Mouse (Mus musculus) neural tube, embryonic 12.5 days (tissue): ENCODE data around the gene Hnrnpul1. TPM values are rescaled to one million over a fixed set of nuclear protein-coding genes. Genes with fewer than 3 reads are reported as not detected.

Experiments used
- ATAC-seq: fragments of 200-750 bp; cut with Nextera tagmentation; 2 replicates; pipeline ENCODE4 v1.8.0; 2017; ENCODE audit warnings: low read depth, mild to moderate bottlenecking, moderate TSS enrichment, moderate library complexity; ENCODE audit not compliant: low FRiP score
- H3K27ac ChIP-seq: fragments of 300-500 bp; sonication (generic); 2 replicates; pipeline ENCODE4 v1.5.1; 2016
- H3K27me3 ChIP-seq: fragments of 300-500 bp; sonication (generic); replicated peaks from 2 replicates; pipeline ENCODE4 v1.6.1; 2016; ENCODE audit warnings: mild to moderate bottlenecking
- H3K36me3 ChIP-seq: fragments of 300-500 bp; sonication (generic); 2 replicates; pipeline ENCODE4 v1.6.1; 2016; ENCODE audit warnings: mild to moderate bottlenecking
- H3K4me1 ChIP-seq: fragments of 300-500 bp; sonication (generic); 2 replicates; pipeline ENCODE4 v1.6.1; 2016
- H3K4me2 ChIP-seq: fragments of 300-500 bp; sonication (generic); replicated peaks from 2 replicates; pipeline ENCODE4 v1.6.1; 2016; ENCODE audit warnings: mild to moderate bottlenecking
- H3K4me3 ChIP-seq: fragments of 300-500 bp; sonication (generic); 2 replicates; pipeline ENCODE4 v1.5.1; 2016
- H3K9ac ChIP-seq: fragments of 300-500 bp; sonication (generic); 2 replicates; pipeline ENCODE4 v1.6.1; 2016; ENCODE audit warnings: mild to moderate bottlenecking
- H3K9me3 ChIP-seq: fragments of 300-500 bp; sonication (generic); 2 replicates; pipeline ENCODE4 v1.6.1; 2016; ENCODE audit warnings: mild to moderate bottlenecking
- whole genome bisulfite sequencing: fragments of 180-500 bp; shearing (Covaris S2); methylation state at CpG from one replicate; pipeline ENCODE4 v1.1.7; 2016; 5-methylcytosine and 5-hydroxymethylcytosine counted together
- polyA plus RNA-seq: library from polyadenylated mRNA; unstranded; fragments of >200 nt; fragmentation: Nextera tagmentation; extraction: Ambion mirVana; gene quantifications from 2 replicates; pipeline ENCODE4 v1.2.1, GENCODE M21; 2016

Hnrnpul1 gene
- polyA plus RNA-seq, 1 experiment from 2014 or later: 67.0 TPM

- no peak for ATAC-seq
- Histone ChIP-seq H3K9ac (no peak overlapping the region), H3K27me3 (no peaks in the 10 kb centered on the region), H3K9me3 (no peaks in the 10 kb centered on the region), H3K36me3 (peaks cover 47% of the 10 kb centered on the region), H3K4me2 (no peak overlapping the region), H3K27ac (no peak overlapping the region), H3K4me1 (peaks cover 33% of the 10 kb centered on the region), H3K4me3 (no peak overlapping the region)
- 96% methylated on average over 22 of the region's 22 CpGs for WGBS
These were observed 38.8 kb downstream of the Hnrnpul1 start for GRCm38 (mm10) chr7:25715731-25716271.

- WGBS: 96% methylated on average over 8 of the region's 8 CpGs
These were observed 40.0 kb downstream of the Hnrnpul1 start for GRCm38 (mm10) chr7:25714581-25714980.

GRCm38 (mm10) chr7:25712801-25713200 is 41.8 kb downstream of the Hnrnpul1 start:
- Histone ChIP-seq H3K9ac (no peak overlapping the region), H3K27ac (no peak overlapping the region), H3K9me3 (no peaks in the 10 kb centered on the region), H3K4me2 (no peak overlapping the region), H3K36me3 (peaks cover 41% of the 10 kb centered on the region), H3K4me1 (peaks cover 33% of the 10 kb centered on the region), H3K4me3 (no peak overlapping the region), H3K27me3 (no peaks in the 10 kb centered on the region)
- no peak for ATAC-seq
- WGBS: 90% methylated on average over 9 of the region's 9 CpGs

More at GRCm38 (mm10) chr7:25714581-25714980, 40.0 kb downstream of the Hnrnpul1 start:
- no peak overlapping the region for H3K9ac ChIP-seq
- H3K4me1 ChIP-seq: peaks cover 43% of the 10 kb centered on the region
- H3K27me3 ChIP-seq: no peaks in the 10 kb centered on the region
- no peak overlapping the region for H3K27ac ChIP-seq
- no peak overlapping the region for H3K4me3 ChIP-seq
- H3K4me2 ChIP-seq: no peak overlapping the region
- H3K36me3 ChIP-seq: peaks cover 41% of the 10 kb centered on the region
- no peak for ATAC-seq
- H3K9me3 ChIP-seq: no peaks in the 10 kb centered on the region

GRCm38 (mm10) chr7:25711731-25712197 is 42.8 kb downstream of the Hnrnpul1 start:
- 25% methylated on average over 7 of the region's 7 CpGs for WGBS
- peaks cover 41% of the 10 kb centered on the region for H3K36me3 ChIP-seq
- no peaks in the 10 kb centered on the region; the same call in 1 of the 2 replicates for H3K27me3 ChIP-seq
- no peaks in the 10 kb centered on the region for H3K9me3 ChIP-seq
- H3K4me3 ChIP-seq: no peak overlapping the region
- 0 out of 2 replicates have a peak overlapping the region, but pooled peaks have one; percentile 18 for H3K4me2 ChIP-seq
- H3K4me1 ChIP-seq: peaks cover 28% of the 10 kb centered on the region
- H3K27ac ChIP-seq: peak overlapping the region; percentile 46; the same call in 1 of the 2 replicates
- no peak overlapping the region for H3K9ac ChIP-seq
- peak; percentile 38 for ATAC-seq

GRCm38 (mm10) chr7:25711165-25711564 is 43.4 kb downstream of the Hnrnpul1 start:
- ATAC-seq: 0 out of 2 replicates have a peak, but pooled peaks have one; percentile 38
- no peaks in the 10 kb centered on the region for H3K9me3 ChIP-seq
- WGBS: 70% methylated on average over 5 of the region's 5 CpGs

GRCm38 (mm10) chr7:25710519-25711130 is 43.9 kb downstream of the Hnrnpul1 start:
- Histone ChIP-seq H3K4me1 (peaks cover 28% of the 10 kb centered on the region), H3K36me3 (peaks cover 35% of the 10 kb centered on the region), H3K27ac (no peak overlapping the region), H3K4me3 (no peak overlapping the region), H3K27me3 (no peaks in the 10 kb centered on the region; the same call in 1 of the 2 replicates), H3K9me3 (no peaks in the 10 kb centered on the region), H3K9ac (peak overlapping the region; percentile 26), H3K4me2 (peak overlapping the region; percentile 7; the same call in 1 of the 2 replicates)
- WGBS: 19% methylated on average over 7 of the region's 7 CpGs
- ATAC-seq: peak; percentile 8; the same call in 1 of the 2 replicates

More at GRCm38 (mm10) chr7:25711165-25711564, 43.4 kb downstream of the Hnrnpul1 start:
- H3K36me3 ChIP-seq: peaks cover 40% of the 10 kb centered on the region
- no peaks in the 10 kb centered on the region; the same call in 1 of the 2 replicates for H3K27me3 ChIP-seq
- H3K9ac ChIP-seq: no peak overlapping the region
- H3K27ac ChIP-seq: no peak overlapping the region
- no peak overlapping the region for H3K4me3 ChIP-seq
- peaks cover 28% of the 10 kb centered on the region for H3K4me1 ChIP-seq
- 0 out of 2 replicates have a peak overlapping the region, but pooled peaks have one; percentile 0 for H3K4me2 ChIP-seq

- peaks cover 28% of the 10 kb centered on the region for H3K36me3 ChIP-seq
- no peak for ATAC-seq
- H3K27me3 ChIP-seq: no peaks in the 10 kb centered on the region; the same call in none of the 2 replicates
- H3K9me3 ChIP-seq: no peaks in the 10 kb centered on the region
- H3K9ac ChIP-seq: no peak overlapping the region
- peaks cover 32% of the 10 kb centered on the region for H3K4me1 ChIP-seq
- peak overlapping the region; percentile 7; the same call in 1 of the 2 replicates for H3K4me2 ChIP-seq
- no peak overlapping the region for H3K4me3 ChIP-seq
- no peak overlapping the region for H3K27ac ChIP-seq
- WGBS: 18% methylated on average over 12 of the region's 12 CpGs
These were observed 44.6 kb downstream of the Hnrnpul1 start for GRCm38 (mm10) chr7:25709961-25710360.

GRCm38 (mm10) chr7:25707581-25708292 is 46.8 kb downstream of the Hnrnpul1 start:
- no peak overlapping the region for H3K9ac ChIP-seq
- no peaks in the 10 kb centered on the region for H3K9me3 ChIP-seq
- H3K36me3 ChIP-seq: peaks cover 6% of the 10 kb centered on the region
- peaks cover 4% of the 10 kb centered on the region for H3K27me3 ChIP-seq
- H3K4me2 ChIP-seq: no peak overlapping the region
- WGBS: 60% methylated on average over 15 of the region's 15 CpGs
- no peak for ATAC-seq
- no peak overlapping the region for H3K27ac ChIP-seq
- no peak overlapping the region for H3K4me3 ChIP-seq
- H3K4me1 ChIP-seq: peaks cover 46% of the 10 kb centered on the region

GRCm38 (mm10) chr7:25706578-25707170 is 47.9 kb downstream of the Hnrnpul1 start:
- ATAC-seq: no peak
- H3K4me1 ChIP-seq: peaks cover 36% of the 10 kb centered on the region
- H3K4me3 ChIP-seq: no peak overlapping the region
- no peak overlapping the region for H3K27ac ChIP-seq
- no peaks in the 10 kb centered on the region for H3K36me3 ChIP-seq
- no peak overlapping the region for H3K4me2 ChIP-seq
- no peaks in the 10 kb centered on the region for H3K9me3 ChIP-seq
- peaks cover 4% of the 10 kb centered on the region for H3K27me3 ChIP-seq
- no peak overlapping the region for H3K9ac ChIP-seq
- WGBS: 62% methylated on average over 7 of the region's 7 CpGs

- H3K9ac ChIP-seq: no peak overlapping the region
- H3K4me1 ChIP-seq: peaks cover 28% of the 10 kb centered on the region
- no peaks in the 10 kb centered on the region for H3K36me3 ChIP-seq
- no peak overlapping the region for H3K4me3 ChIP-seq
- H3K4me2 ChIP-seq: no peak overlapping the region
- H3K9me3 ChIP-seq: no peaks in the 10 kb centered on the region; the same call in 1 of the 2 replicates
- ATAC-seq: no peak
- H3K27ac ChIP-seq: no peak overlapping the region
- peaks cover 4% of the 10 kb centered on the region for H3K27me3 ChIP-seq
- 64% methylated on average over 6 of the region's 6 CpGs for whole genome bisulfite sequencing
These were observed 48.7 kb downstream of the Hnrnpul1 start for GRCm38 (mm10) chr7:25705801-25706251.

GRCm38 (mm10) chr7:25704716-25705364 is 49.7 kb downstream of the Hnrnpul1 start:
- no peaks in the 10 kb centered on the region; the same call in 1 of the 2 replicates for H3K9me3 ChIP-seq
- peak overlapping the region; percentile 33 for H3K4me3 ChIP-seq
- peak overlapping the region; percentile 45; the same call in 1 of the 2 replicates for H3K9ac ChIP-seq
- peaks cover 18% of the 10 kb centered on the region for H3K4me1 ChIP-seq
- H3K27ac ChIP-seq: no peak overlapping the region
- peaks cover 4% of the 10 kb centered on the region for H3K27me3 ChIP-seq
- peak; percentile 51; the same call in 1 of the 2 replicates for ATAC-seq
- H3K4me2 ChIP-seq: peak overlapping the region; percentile 68
- H3K36me3 ChIP-seq: no peaks in the 10 kb centered on the region
- WGBS: 2% methylated on average over 33 of the region's 37 CpGs
